Mouse (Mus musculus) liver, adult 2 months (tissue): ENCODE measurements around the gene Fcrl1.

ENCODE experiments used
- CTCF ChIP-seq: fragments of 200-500 bp; IDR thresholded peaks from 2 replicates; pipeline ENCODE4 v1.5.1; 2011; ENCODE audit warnings: low read depth, low read length, control low read depth
- POLR2A ChIP-seq: fragments of 200-500 bp; IDR thresholded peaks from 2 replicates; pipeline ENCODE4 v1.6.1; 2011; ENCODE audit warnings: low read length, control low read depth; ENCODE audit not compliant: insufficient read depth; ENCODE audit errors: extremely low read depth

DNA sequence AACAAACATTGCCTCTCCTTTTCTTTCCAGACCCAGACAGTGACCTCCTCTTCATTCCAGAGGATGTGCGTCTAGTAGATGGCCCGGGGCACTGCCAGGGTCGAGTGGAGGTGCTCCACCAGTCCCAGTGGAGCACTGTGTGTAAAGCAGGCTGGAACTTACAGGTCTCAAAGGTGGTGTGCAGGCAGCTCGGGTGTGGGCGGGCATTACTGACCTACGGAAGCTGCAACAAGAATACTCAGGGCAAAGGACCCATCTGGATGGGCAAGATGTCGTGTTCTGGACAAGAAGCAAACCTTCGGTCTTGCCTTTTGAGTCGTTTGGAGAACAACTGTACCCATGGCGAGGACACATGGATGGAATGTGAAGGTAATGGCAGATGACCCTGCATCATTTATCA lies 8.7 kb upstream of the Fcrl1 start:
- no peak for TF ChIP-seq POLR2A
- TF ChIP-seq CTCF: no peak
